Mouse (Mus musculus) testis, postnatal 10 days (tissue): ENCODE data around the gene Psap.
"Not testable (repeated sequence)": the region's sequence is repeated elsewhere in the genome, so short reads cannot be mapped to it uniquely, and the experiment has no call there.

ENCODE experiments used
- DNase-seq: peaks from one replicate; pipeline ENCODE4 v3.0.0; 2021; ENCODE audit warnings: low spot score

Psap gene

GRCm38 (mm10) chr10:60277207-60278005 is at the start of gene Psap:
Psap (plus strand) TSS chr10:60277627.
- DNase-seq, result peak; percentile 96

- DNase-seq, result no peak
Measured at GRCm38 (mm10) chr10:60227666-60228065, 49.8 kb upstream of the Psap start.

- DNase-seq, result no peak
Measured at GRCm38 (mm10) chr10:60229113-60229512, 48.3 kb upstream of the Psap start.

- DNase-seq, result no peak
Measured at GRCm38 (mm10) chr10:60230321-60231088, 46.9 kb upstream of the Psap start.

- no peak for DNase-seq
Measured at GRCm38 (mm10) chr10:60234006-60234405, 43.4 kb upstream of the Psap start.

GRCm38 (mm10) chr10:60235876-60236275 is 41.6 kb upstream of the Psap start:
- not testable (repeated sequence) for DNase-seq

GRCm38 (mm10) chr10:60237475-60238154 is 39.8 kb upstream of the Psap start:
- DNase-seq, result peak; percentile 83

GRCm38 (mm10) chr10:60240416-60240815 is 37.0 kb upstream of the Psap start:
- no peak for DNase-seq

- DNase-seq, result no peak
Measured at GRCm38 (mm10) chr10:60243941-60244340, 33.5 kb upstream of the Psap start.

- DNase-seq, result peak; percentile 95
Measured at GRCm38 (mm10) chr10:60245041-60245440, 32.4 kb upstream of the Psap start.

GRCm38 (mm10) chr10:60245635-60246034 is 31.8 kb upstream of the Psap start:
- peak; percentile 65 for DNase-seq

- peak; percentile 77 for DNase-seq
Measured at GRCm38 (mm10) chr10:60246519-60246918, 30.9 kb upstream of the Psap start.

- DNase-seq, result not testable (repeated sequence)
Measured at GRCm38 (mm10) chr10:60248345-60248744, 29.1 kb upstream of the Psap start.

- no peak for DNase-seq
Measured at GRCm38 (mm10) chr10:60250426-60250965, 26.9 kb upstream of the Psap start.

GRCm38 (mm10) chr10:60252187-60252586 is 25.2 kb upstream of the Psap start:
- no peak for DNase-seq

- no peak for DNase-seq
Measured at GRCm38 (mm10) chr10:60252606-60253005, 24.8 kb upstream of the Psap start.

GRCm38 (mm10) chr10:60256088-60256487 is 21.3 kb upstream of the Psap start:
- no peak for DNase-seq

GRCm38 (mm10) chr10:60257261-60257825 is 20.1 kb upstream of the Psap start:
- no peak for DNase-seq

- no peak for DNase-seq
Measured at GRCm38 (mm10) chr10:60260557-60261294, 16.7 kb upstream of the Psap start.

GRCm38 (mm10) chr10:60261530-60261929 is 15.9 kb upstream of the Psap start:
- no peak for DNase-seq

GRCm38 (mm10) chr10:60262386-60262785 is 15.0 kb upstream of the Psap start:
- peak; percentile 94 for DNase-seq
